Mouse (Mus musculus) C2C12 (cell line): ENCODE data around the gene Nr5a2. TPM values are rescaled to one million over a fixed set of nuclear protein-coding genes. Genes with fewer than 3 reads are reported as not detected.
"Not testable (repeated sequence)": the region's sequence is repeated elsewhere in the genome, so short reads cannot be mapped to it uniquely, and the experiment has no call there.

Experiments used
- H3K27me3 ChIP-seq: one replicate; pipeline ENCODE4 v1.6.1; 2011; ENCODE audit not compliant: control insufficient read depth, insufficient read depth, insufficient read length
- H3K36me3 ChIP-seq: one replicate; pipeline ENCODE4 v1.6.1; 2011; ENCODE audit not compliant: control insufficient read depth, insufficient read depth
- H3K4me3 ChIP-seq: one replicate; pipeline ENCODE4 v1.5.1; 2011; ENCODE audit warnings: mild to moderate bottlenecking, control low read depth; ENCODE audit not compliant: poor library complexity, insufficient read depth, severe bottlenecking
- H3K79me2 ChIP-seq: one replicate; pipeline ENCODE4 v1.6.1; 2011; ENCODE audit not compliant: control insufficient read depth, insufficient read depth
- H3K79me3 ChIP-seq: one replicate; pipeline ENCODE4 v1.6.1; 2011; ENCODE audit warnings: low read depth, control low read depth
- H3ac ChIP-seq: one replicate; pipeline ENCODE3; 2011; ENCODE audit warnings: low read depth; ENCODE audit not compliant: control insufficient read depth, insufficient read length
- CEBPB ChIP-seq: IDR thresholded peaks from one replicate; pipeline ENCODE4 v1.6.1; 2011; ENCODE audit warnings: low read depth, mild to moderate bottlenecking, control low read depth, moderate library complexity
- CTCF ChIP-seq: IDR thresholded peaks from one replicate; pipeline ENCODE4 v1.5.1; 2011; ENCODE audit not compliant: control insufficient read depth, insufficient read depth, insufficient read length
- FOSL1 ChIP-seq: IDR thresholded peaks from one replicate; pipeline ENCODE4 v1.8.0; 2011; ENCODE audit warnings: mild to moderate bottlenecking, low read length; ENCODE audit not compliant: poor library complexity, insufficient read depth, severe bottlenecking
- MAX ChIP-seq: IDR thresholded peaks from one replicate; pipeline ENCODE4 v1.6.1; 2011; ENCODE audit warnings: mild to moderate bottlenecking, control low read depth
- MYOD1 ChIP-seq: IDR thresholded peaks from one replicate; pipeline ENCODE4 v1.6.1; 2011; ENCODE audit warnings: low read depth; ENCODE audit not compliant: control insufficient read depth, insufficient read length
- MYOG ChIP-seq: IDR thresholded peaks from one replicate; pipeline ENCODE4 v1.6.1; 2011; ENCODE audit not compliant: control insufficient read depth, insufficient read length; ENCODE audit errors: extremely low read depth
- USF1 ChIP-seq: IDR thresholded peaks from one replicate; pipeline ENCODE4 v1.6.1; 2011; ENCODE audit warnings: low read depth, mild to moderate bottlenecking, control low read depth, moderate library complexity
- polyA plus RNA-seq: library from polyadenylated mRNA; unstranded; fragments of >200 nt; fragmentation: generic; extraction: Trizol; gene quantifications from one replicate; pipeline ENCODE4 v1.2.1, GENCODE M21; 2012; ENCODE audit warnings: missing spikeins

The Nr5a2 gene
- polyA plus RNA-seq, 1 experiment, result not detected

GRCm38 (mm10) chr1:136832305-136833152, 127.7 kb downstream of the Nr5a2 start:
- TF ChIP-seq MYOG (no peak), CTCF (no peak), MAX (no peak), MYOD1 (no peak), FOSL1 (no peak), USF1 (no peak), CEBPB (no peak)
- H3K79me3 ChIP-seq, result no peaks in the 10 kb centered on the region

GRCm38 (mm10) chr1:136830992-136831391, 129.3 kb downstream of the Nr5a2 start:
- Histone ChIP-seq H3K79me3 (no peaks in the 10 kb centered on the region), H3ac (no peak overlapping the region), H3K79me2 (no peaks in the 10 kb centered on the region), H3K27me3 (no peaks in the 10 kb centered on the region), H3K4me3 (no peak overlapping the region), H3K36me3 (no peaks in the 10 kb centered on the region)
- TF ChIP-seq USF1, result no peak
- no peak for TF ChIP-seq MYOD1
- no peak for TF ChIP-seq CTCF
- no peak for TF ChIP-seq FOSL1
- TF ChIP-seq CEBPB, result no peak
- no peak for TF ChIP-seq MAX
- no peak for TF ChIP-seq MYOG

More at GRCm38 (mm10) chr1:136832305-136833152, 127.7 kb downstream of the Nr5a2 start:
- Histone ChIP-seq H3K79me2 (no peaks in the 10 kb centered on the region), H3K27me3 (no peaks in the 10 kb centered on the region), H3ac (no peak overlapping the region), H3K36me3 (no peaks in the 10 kb centered on the region), H3K4me3 (no peak overlapping the region)

GRCm38 (mm10) chr1:136829931-136830330, 130.3 kb downstream of the Nr5a2 start:
- no peaks in the 10 kb centered on the region for H3K27me3 ChIP-seq
- H3K4me3 ChIP-seq, result no peak overlapping the region
- no peaks in the 10 kb centered on the region for H3K79me3 ChIP-seq
- H3K36me3 ChIP-seq, result no peaks in the 10 kb centered on the region
- no peak overlapping the region for H3ac ChIP-seq
- H3K79me2 ChIP-seq, result no peaks in the 10 kb centered on the region
- TF ChIP-seq USF1, result no peak
- no peak for TF ChIP-seq MAX
- TF ChIP-seq FOSL1, result no peak
- TF ChIP-seq CEBPB, result no peak
- TF ChIP-seq CTCF, result no peak
- no peak for TF ChIP-seq MYOD1
- no peak for TF ChIP-seq MYOG

- no peaks in the 10 kb centered on the region for H3K79me2 ChIP-seq
- no peak overlapping the region for H3ac ChIP-seq
- H3K27me3 ChIP-seq, result no peaks in the 10 kb centered on the region
- no peaks in the 10 kb centered on the region for H3K36me3 ChIP-seq
- no peak for TF ChIP-seq MYOG
- no peak for TF ChIP-seq FOSL1
- no peak for TF ChIP-seq MYOD1
- TF ChIP-seq MAX, result no peak
- TF ChIP-seq CEBPB, result no peak
- TF ChIP-seq CTCF, result no peak
- TF ChIP-seq USF1, result no peak
- H3K4me3 ChIP-seq, result no peak overlapping the region
- no peaks in the 10 kb centered on the region for H3K79me3 ChIP-seq
Observed at GRCm38 (mm10) chr1:136823897-136824296, 136.4 kb downstream of the Nr5a2 start.

GRCm38 (mm10) chr1:136800625-136801024, 159.6 kb downstream of the Nr5a2 start:
- Histone ChIP-seq H3ac (no peak overlapping the region), H3K4me3 (no peak overlapping the region), H3K27me3 (no peaks in the 10 kb centered on the region), H3K79me2 (no peaks in the 10 kb centered on the region), H3K36me3 (no peaks in the 10 kb centered on the region), H3K79me3 (no peaks in the 10 kb centered on the region)
- TF ChIP-seq MAX (no peak), FOSL1 (no peak), MYOG (no peak), USF1 (no peak), MYOD1 (no peak), CTCF (no peak), CEBPB (no peak)

GRCm38 (mm10) chr1:136796361-136797090, 163.7 kb downstream of the Nr5a2 start:
- Histone ChIP-seq H3ac (no peak overlapping the region), H3K36me3 (no peaks in the 10 kb centered on the region), H3K79me2 (no peaks in the 10 kb centered on the region), H3K27me3 (no peaks in the 10 kb centered on the region), H3K79me3 (no peaks in the 10 kb centered on the region), H3K4me3 (no peak overlapping the region)
- TF ChIP-seq USF1 (no peak), FOSL1 (no peak), CTCF (no peak), MYOG (no peak), MYOD1 (no peak), MAX (no peak), CEBPB (no peak)

- H3K27me3 ChIP-seq, H3K36me3 ChIP-seq, H3K79me2 ChIP-seq: not testable (repeated sequence)
Observed at GRCm38 (mm10) chr1:136792957-136793883, 167.0 kb downstream of the Nr5a2 start.

More at GRCm38 (mm10) chr1:136792957-136793883, 167.0 kb downstream of the Nr5a2 start:
- H3ac ChIP-seq, H3K79me3 ChIP-seq, H3K4me3 ChIP-seq: not testable (repeated sequence)
